ENCODE assay signal across 8 mouse cellular contexts in the genomic region with DNA sequence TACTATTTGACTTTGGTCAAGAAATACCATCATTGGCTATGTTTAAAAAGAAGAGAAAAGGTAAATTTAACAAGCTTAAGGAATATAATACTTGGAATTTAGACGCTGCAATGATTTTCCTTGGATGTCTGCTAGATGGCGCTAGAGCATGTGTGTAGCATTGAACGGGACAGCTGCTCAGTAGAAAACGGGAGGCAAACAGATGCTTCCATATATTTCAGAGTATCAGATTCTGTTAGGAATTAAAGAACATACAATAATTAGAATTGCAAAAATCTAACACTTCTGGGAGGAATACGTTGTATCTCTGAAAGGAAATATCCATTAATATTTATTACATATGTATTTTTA.
A peak's percentile ranks its signal among the peaks of the same experiment; 100 is the strongest.
DNase-seq lines count a peak whose midpoint lies in the region; ATAC-seq and TF ChIP-seq lines count a peak whose summit lies in the region.

No protein-coding gene starts in this region.

- ATAC-seq in embryonic facial prominence, embryonic 13.5 days (ENCODE audit: insufficient number of reproducible peaks, insufficient read depth, low FRiP score, low TSS enrichment, low read depth) = no peak
- peak; percentile 81 for ATAC-seq in hindbrain, embryonic 12.5 days (ENCODE audit: low FRiP score)
- no peak; the same call in 1 of the 2 replicates for ATAC-seq in limb, embryonic 12.5 days (ENCODE audit: insufficient number of reproducible peaks, insufficient read depth, low FRiP score, low TSS enrichment, low read depth)

- TF ChIP-seq CTCF in kidney, adult 2 months (conservative IDR thresholded peaks at IDR 0.05; ENCODE audit: insufficient read depth, insufficient read length, low read depth, low read length) = peak; percentile 70

- no peaks in the 10 kb centered on the region for H3K4me1 ChIP-seq in kidney, adult 2 months (ENCODE audit: control insufficient read depth, insufficient read depth, low read length)
- H3K4me1 ChIP-seq in embryonic facial prominence, embryonic 13.5 days = no peaks in the 10 kb centered on the region
- no peaks in the 10 kb centered on the region for H3K4me1 ChIP-seq in hindbrain, embryonic 12.5 days
- H3K4me1 ChIP-seq in limb, embryonic 12.5 days (replicated peaks) = no peaks in the 10 kb centered on the region

- H3K9me3 ChIP-seq in embryonic facial prominence, embryonic 13.5 days = no peaks in the 10 kb centered on the region
- H3K9me3 ChIP-seq in hindbrain, embryonic 12.5 days (replicated peaks) = no peaks in the 10 kb centered on the region
- no peaks in the 10 kb centered on the region for H3K9me3 ChIP-seq in limb, embryonic 12.5 days

- H3K9ac ChIP-seq in embryonic facial prominence, embryonic 13.5 days = no peak overlapping the region
- H3K9ac ChIP-seq in hindbrain, embryonic 12.5 days = no peak overlapping the region
- H3K9ac ChIP-seq in limb, embryonic 12.5 days (replicated peaks) = no peak overlapping the region

- H3K4me2 ChIP-seq in embryonic facial prominence, embryonic 13.5 days = peak overlapping the region; percentile 40; the same call in 1 of the 2 replicates
- H3K4me2 ChIP-seq in hindbrain, embryonic 12.5 days (replicated peaks) = peak overlapping the region; percentile 55
- H3K4me2 ChIP-seq in limb, embryonic 12.5 days = peak overlapping the region; percentile 35; the same call in 1 of the 2 replicates

- TF ChIP-seq POLR2A in kidney, adult 2 months (IDR thresholded peaks at IDR 0.05; ENCODE audit: low read depth, low read length) = no peak

- no peak overlapping the region for H3K27ac ChIP-seq in kidney, adult 2 months (ENCODE audit: insufficient read depth, low read depth, low read length)
- H3K27ac ChIP-seq in embryonic facial prominence, embryonic 13.5 days = no peak overlapping the region
- H3K27ac ChIP-seq in hindbrain, embryonic 12.5 days = no peak overlapping the region
- no peak overlapping the region for H3K27ac ChIP-seq in limb, embryonic 12.5 days

- no peaks in the 10 kb centered on the region for H3K36me3 ChIP-seq in kidney, adult 2 months (ENCODE audit: control insufficient read depth, insufficient read depth, low read length)
- H3K36me3 ChIP-seq in embryonic facial prominence, embryonic 13.5 days = no peaks in the 10 kb centered on the region
- H3K36me3 ChIP-seq in hindbrain, embryonic 12.5 days = no peaks in the 10 kb centered on the region
- no peaks in the 10 kb centered on the region for H3K36me3 ChIP-seq in limb, embryonic 12.5 days

- DNase-seq in kidney, adult 2 months = peak; percentile 31
- DNase-seq in kidney, adult 11 months = no peak
- DNase-seq in brain, adult 2 months (ENCODE audit: low read depth, low spot score) = peak; percentile 84
- DNase-seq in retina, postnatal 1 day = peak; percentile 70
- no peak for DNase-seq in ovary, postnatal 10 days (ENCODE audit: low spot score)

- 3% methylated on average over 5 of the region's 5 CpGs for WGBS in kidney, adult 2 months
- WGBS in embryonic facial prominence, embryonic 13.5 days = 3% methylated on average over 5 of the region's 5 CpGs
- WGBS in hindbrain, embryonic 12.5 days = 6% methylated on average over 5 of the region's 5 CpGs
- 4% methylated on average over 5 of the region's 5 CpGs for WGBS in limb, embryonic 12.5 days

- H3K4me3 ChIP-seq in kidney, adult 2 months (ENCODE audit: insufficient read depth, low read depth, low read length) = no peak overlapping the region
- H3K4me3 ChIP-seq in embryonic facial prominence, embryonic 13.5 days = no peak overlapping the region
- peak overlapping the region; percentile 23; the same call in 1 of the 2 replicates for H3K4me3 ChIP-seq in hindbrain, embryonic 12.5 days
- H3K4me3 ChIP-seq in limb, embryonic 12.5 days (replicated peaks) = no peak overlapping the region

- H3K27me3 ChIP-seq in kidney, adult 2 months (replicated peaks; ENCODE audit: control insufficient read depth, insufficient read depth, low read length) = no peaks in the 10 kb centered on the region
- no peaks in the 10 kb centered on the region for H3K27me3 ChIP-seq in embryonic facial prominence, embryonic 13.5 days
- no peaks in the 10 kb centered on the region for H3K27me3 ChIP-seq in hindbrain, embryonic 12.5 days
- H3K27me3 ChIP-seq in limb, embryonic 12.5 days = no peaks in the 10 kb centered on the region

Comparison
In these comparisons a context has a peak if more than half of its experiments do, and no peak if none do; other contexts are left out.
1. DNase-seq: peak in kidney, adult 2 months (single experiment), brain, adult 2 months (single experiment) and retina, postnatal 1 day (single experiment); none in kidney, adult 11 months (single experiment) and ovary, postnatal 10 days (single experiment).
2. Peak in every context shown above with its lines, with median percentiles within 50 percentile points of each other: H3K4me2 ChIP-seq.